Mouse (Mus musculus): Measurements from ENCODE around the gene Aacs. TPM values are rescaled to one million over a fixed set of nuclear protein-coding genes. Genes with fewer than 3 reads are reported as not detected.
"Not testable (repeated sequence)": the region's sequence is repeated elsewhere in the genome, so short reads cannot be mapped to it uniquely, and the experiment has no call there.

Gene Aacs
- polyA plus RNA-seq, 1 experiment from 2014 or later: 104 TPM

GRCm38 (mm10) chr5:125485031-125485778, 9.6 kb downstream of the Aacs start:
- 95% methylated on average over 4 of the region's 4 CpGs for WGBS

GRCm38 (mm10) chr5:125486088-125486487, 10.5 kb downstream of the Aacs start:
- H3K36me3 ChIP-seq: peaks cover 41% of the 10 kb centered on the region
- no peak overlapping the region for H3K4me3 ChIP-seq
- no peaks in the 10 kb centered on the region for H3K27me3 ChIP-seq
- no peak overlapping the region for H3K9ac ChIP-seq
- H3K4me1 ChIP-seq (replicated peaks): peaks cover 14% of the 10 kb centered on the region
- 83% methylated on average over 1 of the region's 1 CpGs for WGBS
- H3K4me2 ChIP-seq: no peak overlapping the region
- no peak for ATAC-seq (ENCODE audit: low FRiP score, low read depth)
- no peak overlapping the region for H3K27ac ChIP-seq (replicated peaks)
- H3K9me3 ChIP-seq: no peaks in the 10 kb centered on the region

More at GRCm38 (mm10) chr5:125485031-125485778, 9.6 kb downstream of the Aacs start:
- no peak overlapping the region for H3K4me3 ChIP-seq
- H3K4me1 ChIP-seq (replicated peaks): peaks cover 18% of the 10 kb centered on the region
- ATAC-seq (ENCODE audit: low FRiP score, low read depth): no peak
- no peak overlapping the region for H3K4me2 ChIP-seq
- no peak overlapping the region for H3K27ac ChIP-seq (replicated peaks)
- H3K9me3 ChIP-seq: no peaks in the 10 kb centered on the region
- H3K36me3 ChIP-seq: peaks cover 33% of the 10 kb centered on the region
- H3K27me3 ChIP-seq: no peaks in the 10 kb centered on the region
- no peak overlapping the region for H3K9ac ChIP-seq

- no peaks in the 10 kb centered on the region for H3K9me3 ChIP-seq
- H3K36me3 ChIP-seq: peaks cover 40% of the 10 kb centered on the region
- peak; percentile 67; the same call in 1 of the 2 replicates for ATAC-seq (ENCODE audit: low FRiP score, low read depth)
- 0 out of 2 replicates have a peak overlapping the region, but pooled peaks have one; percentile 3 for H3K9ac ChIP-seq
- H3K27me3 ChIP-seq: no peaks in the 10 kb centered on the region
- H3K4me3 ChIP-seq: no peak overlapping the region
- peaks cover 14% of the 10 kb centered on the region for H3K4me1 ChIP-seq (replicated peaks)
- WGBS: 34% methylated on average over 11 of the region's 11 CpGs
- no peak overlapping the region for H3K4me2 ChIP-seq
- peak overlapping the region; percentile 52 for H3K27ac ChIP-seq (replicated peaks)
Measured at GRCm38 (mm10) chr5:125487375-125488115, 11.9 kb downstream of the Aacs start.

GRCm38 (mm10) chr5:125488116-125488455, 12.5 kb downstream of the Aacs start:
- Histone ChIP-seq H3K4me1 (replicated peaks) (peaks cover 14% of the 10 kb centered on the region), H3K36me3 (peaks cover 38% of the 10 kb centered on the region), H3K4me3 (no peak overlapping the region), H3K27ac (replicated peaks) (peak overlapping the region; percentile 52), H3K9me3 (no peaks in the 10 kb centered on the region), H3K27me3 (no peaks in the 10 kb centered on the region), H3K9ac (no peak overlapping the region), H3K4me2 (no peak overlapping the region)
- WGBS: 57% methylated on average over 4 of the region's 4 CpGs
- ATAC-seq (ENCODE audit: low FRiP score, low read depth): no peak

GRCm38 (mm10) chr5:125488953-125489352, 13.3 kb downstream of the Aacs start:
- H3K4me3 ChIP-seq; H3K9me3 ChIP-seq; H3K27ac ChIP-seq (replicated peaks); H3K9ac ChIP-seq; ATAC-seq (ENCODE audit: low FRiP score, low read depth); H3K4me2 ChIP-seq; H3K27me3 ChIP-seq: not testable (repeated sequence)
- peaks cover 34% of the 10 kb centered on the region for H3K36me3 ChIP-seq
- WGBS: 91% methylated on average over 5 of the region's 5 CpGs
- peaks cover 14% of the 10 kb centered on the region for H3K4me1 ChIP-seq (replicated peaks)

- Histone ChIP-seq H3K9ac (no peak overlapping the region), H3K36me3 (peaks cover 28% of the 10 kb centered on the region), H3K27me3 (no peaks in the 10 kb centered on the region), H3K4me3 (no peak overlapping the region), H3K9me3 (no peaks in the 10 kb centered on the region), H3K4me1 (replicated peaks) (peaks cover 14% of the 10 kb centered on the region), H3K4me2 (no peak overlapping the region), H3K27ac (replicated peaks) (peak overlapping the region; percentile 57)
- 80% methylated on average over 10 of the region's 10 CpGs for WGBS
- ATAC-seq (ENCODE audit: low FRiP score, low read depth): no peak
Measured at GRCm38 (mm10) chr5:125491107-125491506, 15.5 kb downstream of the Aacs start.

GRCm38 (mm10) chr5:125492379-125493092, 16.9 kb downstream of the Aacs start:
- Histone ChIP-seq H3K4me1 (replicated peaks) (peaks cover 6% of the 10 kb centered on the region), H3K9ac (no peak overlapping the region), H3K4me3 (no peak overlapping the region), H3K36me3 (peaks cover 28% of the 10 kb centered on the region), H3K4me2 (no peak overlapping the region), H3K27me3 (no peaks in the 10 kb centered on the region), H3K27ac (replicated peaks) (no peak overlapping the region), H3K9me3 (no peaks in the 10 kb centered on the region)
- ATAC-seq (ENCODE audit: low FRiP score, low read depth): 0 out of 2 replicates have a peak, but pooled peaks have one; percentile 43
- WGBS: 50% methylated on average over 17 of the region's 17 CpGs

- WGBS: 61% methylated on average over 5 of the region's 5 CpGs
Measured at GRCm38 (mm10) chr5:125493093-125493423, 17.4 kb downstream of the Aacs start.

GRCm38 (mm10) chr5:125495655-125496054, 20.0 kb downstream of the Aacs start:
- Histone ChIP-seq H3K9ac (no peak overlapping the region), H3K4me3 (no peak overlapping the region), H3K4me2 (no peak overlapping the region), H3K36me3 (peaks cover 16% of the 10 kb centered on the region), H3K9me3 (no peaks in the 10 kb centered on the region), H3K4me1 (replicated peaks) (peaks cover 7% of the 10 kb centered on the region), H3K27me3 (no peaks in the 10 kb centered on the region), H3K27ac (replicated peaks) (no peak overlapping the region)
- ATAC-seq (ENCODE audit: low FRiP score, low read depth): no peak
- 87% methylated on average over 10 of the region's 10 CpGs for WGBS

More at GRCm38 (mm10) chr5:125493093-125493423, 17.4 kb downstream of the Aacs start:
- H3K9me3 ChIP-seq: no peaks in the 10 kb centered on the region
- no peak overlapping the region for H3K4me3 ChIP-seq
- H3K4me2 ChIP-seq: no peak overlapping the region
- peaks cover 6% of the 10 kb centered on the region for H3K4me1 ChIP-seq (replicated peaks)
- no peak for ATAC-seq (ENCODE audit: low FRiP score, low read depth)
- peaks cover 28% of the 10 kb centered on the region for H3K36me3 ChIP-seq
- H3K27me3 ChIP-seq: no peaks in the 10 kb centered on the region
- no peak overlapping the region for H3K27ac ChIP-seq (replicated peaks)
- no peak overlapping the region for H3K9ac ChIP-seq

GRCm38 (mm10) chr5:125497821-125498600, 22.4 kb downstream of the Aacs start:
- H3K9ac ChIP-seq: no peak overlapping the region
- ATAC-seq (ENCODE audit: low FRiP score, low read depth): peak; percentile 77
- H3K4me3 ChIP-seq: no peak overlapping the region
- H3K27me3 ChIP-seq: no peaks in the 10 kb centered on the region
- peaks cover 16% of the 10 kb centered on the region for H3K4me1 ChIP-seq (replicated peaks)
- no peak overlapping the region for H3K4me2 ChIP-seq
- H3K27ac ChIP-seq (replicated peaks): no peak overlapping the region
- peaks cover 5% of the 10 kb centered on the region; the same call in 1 of the 2 replicates for H3K36me3 ChIP-seq
- H3K9me3 ChIP-seq: no peaks in the 10 kb centered on the region
- 66% methylated on average over 12 of the region's 12 CpGs for WGBS

- 94% methylated on average over 6 of the region's 6 CpGs for WGBS
- Histone ChIP-seq H3K9me3 (no peaks in the 10 kb centered on the region), H3K4me3 (no peak overlapping the region), H3K9ac (no peak overlapping the region), H3K27me3 (no peaks in the 10 kb centered on the region), H3K4me1 (replicated peaks) (peaks cover 23% of the 10 kb centered on the region), H3K36me3 (peaks cover 8% of the 10 kb centered on the region), H3K4me2 (no peak overlapping the region), H3K27ac (replicated peaks) (no peak overlapping the region)
- ATAC-seq (ENCODE audit: low FRiP score, low read depth): no peak
Measured at GRCm38 (mm10) chr5:125501505-125501904, 25.9 kb downstream of the Aacs start.

Data from hindbrain, embryonic 15.5 days (tissue).